Mouse (Mus musculus): ENCODE results near the gene Gstm6.

GRCm38 (mm10) chr3:107983771-107984170 is 40.2 kb upstream of the Gstm6 start:
- TF ChIP-seq POLR2A (IDR thresholded peaks at IDR 0.05; ENCODE audit: low read depth, low read length), result no peak
- no peak for TF ChIP-seq CTCF (IDR thresholded peaks at IDR 0.05; ENCODE audit: borderline replicate concordance, insufficient read depth, low read length)
